Mouse (Mus musculus) limb, embryonic 11.5 days (tissue): ENCODE measurements around the gene Dkk1. TPM values are rescaled to one million over a fixed set of nuclear protein-coding genes. Genes with fewer than 3 reads are reported as not detected.

ENCODE experiments used
- ATAC-seq: fragments of 200-750 bp; cut with Nextera tagmentation; 2 replicates; pipeline ENCODE4 v1.8.0; 2017; ENCODE audit warnings: low read depth; ENCODE audit not compliant: insufficient number of reproducible peaks, low FRiP score, low TSS enrichment
- DNase-seq: peaks from one replicate; pipeline ENCODE4 v3.0.0-alpha.2; 2015; ENCODE audit warnings: low spot score
- H3K27ac ChIP-seq: fragments of 300-500 bp; sonication (generic); replicated peaks from 2 replicates; pipeline ENCODE4 v1.5.1; 2014; ENCODE audit warnings: low read depth, mild to moderate bottlenecking, low read length
- H3K27me3 ChIP-seq: fragments of 300-500 bp; sonication (generic); 2 replicates; pipeline ENCODE4 v1.6.1; 2014; ENCODE audit warnings: mild to moderate bottlenecking, low read length, mixed read lengths; ENCODE audit not compliant: control insufficient read depth, insufficient read depth
- H3K36me3 ChIP-seq: fragments of 300-500 bp; sonication (generic); 2 replicates; pipeline ENCODE4 v1.6.1; 2014; ENCODE audit warnings: mild to moderate bottlenecking, low read length, moderate library complexity, mixed read lengths; ENCODE audit not compliant: control insufficient read depth, insufficient read depth
- H3K4me1 ChIP-seq: fragments of 300-500 bp; sonication (generic); 2 replicates; pipeline ENCODE4 v1.6.1; 2014; ENCODE audit warnings: low read length, mixed read lengths; ENCODE audit not compliant: control insufficient read depth, insufficient read depth
- H3K4me2 ChIP-seq: fragments of 300-500 bp; sonication (generic); 2 replicates; pipeline ENCODE4 v1.6.1; 2014; ENCODE audit warnings: low read depth, mild to moderate bottlenecking, moderate library complexity; ENCODE audit not compliant: severe bottlenecking
- H3K4me3 ChIP-seq: fragments of 300-500 bp; sonication (generic); 2 replicates; pipeline ENCODE4 v1.5.1; 2014; ENCODE audit warnings: low read depth, low read length
- H3K9ac ChIP-seq: fragments of 300-500 bp; sonication (generic); 2 replicates; pipeline ENCODE4 v1.6.1; 2014; ENCODE audit warnings: mild to moderate bottlenecking, low read length
- H3K9me3 ChIP-seq: fragments of 300-500 bp; sonication (generic); 2 replicates; pipeline ENCODE4 v1.6.1; 2016; ENCODE audit warnings: low read length; ENCODE audit not compliant: control insufficient read depth
- whole genome bisulfite sequencing: fragments of 180-500 bp; shearing (Covaris S2); extraction: QIAGEN DNeasy Blood & Tissue Kit; methylation state at CpG from one replicate; pipeline ENCODE4 v1.1.7; 2014; 5-methylcytosine and 5-hydroxymethylcytosine counted together
- polyA plus RNA-seq: library from polyadenylated mRNA; unstranded; fragments of >200 nt; fragmentation: Nextera tagmentation; extraction: Ambion mirVana; gene quantifications from 2 replicates; pipeline ENCODE4 v1.2.1, GENCODE M21; 2014

The Dkk1 gene
- 8.4 and 8.8 TPM in 2 replicates for polyA plus RNA-seq

DNA sequence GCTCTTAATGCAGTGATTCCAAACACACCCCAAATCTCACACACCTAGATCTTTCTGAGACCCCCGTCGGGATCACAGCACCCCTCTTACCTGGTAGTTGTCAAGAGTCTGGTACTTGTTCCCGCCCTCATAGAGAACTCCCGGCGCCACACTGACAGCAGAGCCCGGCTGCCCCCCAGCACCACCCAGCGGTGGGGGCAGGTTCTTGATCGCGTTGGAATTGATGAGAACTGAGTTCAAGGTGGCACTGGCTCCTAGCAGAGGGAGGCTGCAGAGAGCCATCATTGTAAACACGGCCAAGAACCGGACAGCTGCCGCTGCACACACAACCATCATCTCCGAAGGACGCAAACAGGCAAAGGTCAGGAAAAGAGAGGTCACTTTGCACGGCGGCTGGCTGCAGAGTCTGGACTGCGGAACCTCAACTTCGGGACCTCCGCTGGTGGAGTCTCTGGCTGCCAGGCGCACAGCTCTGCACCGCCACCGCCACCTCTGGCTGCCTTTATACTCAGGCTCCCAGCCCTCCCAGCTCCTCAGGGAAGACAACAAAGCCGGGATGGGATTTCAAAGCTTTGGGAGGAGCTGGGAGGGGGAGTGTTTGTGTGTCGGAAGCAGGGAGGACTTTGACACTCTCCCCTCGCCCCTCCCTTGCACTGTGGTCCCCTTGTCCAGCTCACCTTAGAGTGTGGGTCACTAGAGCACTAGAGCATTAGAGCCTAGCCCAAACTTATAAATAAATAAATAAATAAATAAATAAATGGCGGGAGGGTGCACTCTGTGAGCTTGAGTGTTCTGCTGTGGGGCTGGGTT lies at the start of gene Dkk1:
TSS of gene Dkk1 (minus strand) at position 622 of the 810 bp plus-strand sequence.
- peak; percentile 83 for DNase-seq
- Histone ChIP-seq H3K9me3 (no peaks in the 10 kb centered on the region), H3K27me3 (peaks cover 8% of the 10 kb centered on the region), H3K4me2 (peak within 1 kb of the TSS; percentile 71), H3K4me3 (peak within 1 kb of the TSS; percentile 31), H3K36me3 (no peaks in the 10 kb centered on the region), H3K27ac (no peak within 1 kb of the TSS), H3K9ac (peak within 1 kb of the TSS; percentile 22; the same call in 1 of the 2 replicates), H3K4me1 (no peaks in the 10 kb centered on the region)
- under 1% methylated on average over 26 of the region's 26 CpGs for WGBS
- peak; percentile 78; the same call in 1 of the 2 replicates for ATAC-seq

DNA sequence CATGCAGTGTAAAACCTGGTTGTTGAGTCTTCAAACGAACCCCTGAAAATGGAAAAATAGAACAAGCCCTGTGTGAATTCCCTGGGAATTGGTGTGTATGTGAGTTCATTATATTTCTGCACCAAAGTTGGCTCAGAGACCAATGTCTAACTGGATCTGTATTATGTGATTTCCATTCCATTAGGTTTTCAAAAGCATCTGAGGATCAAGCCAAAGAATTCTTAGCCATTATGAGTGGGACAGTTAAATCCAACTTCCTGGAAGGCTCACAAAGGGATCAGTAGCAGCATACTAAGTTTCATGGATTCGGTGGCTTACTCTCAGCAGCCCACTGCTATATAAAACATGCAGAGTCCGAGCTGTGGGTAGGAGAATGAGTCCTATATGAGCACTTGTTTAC lies 36.9 kb upstream of the Dkk1 start:
- ATAC-seq, result no peak
- 87% methylated on average over 3 of the region's 3 CpGs for WGBS

DNA sequence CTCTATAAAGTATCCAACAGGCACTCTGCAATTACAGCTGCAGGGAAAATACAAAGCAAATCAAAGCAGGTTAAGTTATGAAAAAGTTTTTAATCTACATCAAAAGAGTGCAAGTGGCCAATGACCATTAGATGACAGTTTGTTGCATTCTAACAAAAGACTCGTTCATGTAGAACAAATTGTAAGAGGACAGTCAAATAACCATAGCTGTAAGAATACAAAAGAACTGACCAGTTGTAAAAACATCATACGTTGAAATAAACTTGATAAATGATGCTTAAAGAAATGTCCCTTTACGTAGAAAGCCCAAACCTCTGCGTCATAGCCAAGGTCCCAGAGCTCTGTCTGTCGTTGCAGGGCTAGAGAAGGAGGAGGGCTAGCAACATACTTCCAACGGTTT lies 15.1 kb upstream of the Dkk1 start:
- WGBS, result 77% methylated on average over 6 of the region's 6 CpGs
- no peak for ATAC-seq

More for the DNA sequence above, 36.9 kb upstream of the Dkk1 start:
- Histone ChIP-seq H3K4me3 (no peak overlapping the region), H3K4me1 (no peaks in the 10 kb centered on the region), H3K9me3 (no peaks in the 10 kb centered on the region), H3K27me3 (no peaks in the 10 kb centered on the region), H3K27ac (no peak overlapping the region), H3K9ac (no peak overlapping the region), H3K36me3 (no peaks in the 10 kb centered on the region), H3K4me2 (no peak overlapping the region)
- DNase-seq, result no peak

DNA sequence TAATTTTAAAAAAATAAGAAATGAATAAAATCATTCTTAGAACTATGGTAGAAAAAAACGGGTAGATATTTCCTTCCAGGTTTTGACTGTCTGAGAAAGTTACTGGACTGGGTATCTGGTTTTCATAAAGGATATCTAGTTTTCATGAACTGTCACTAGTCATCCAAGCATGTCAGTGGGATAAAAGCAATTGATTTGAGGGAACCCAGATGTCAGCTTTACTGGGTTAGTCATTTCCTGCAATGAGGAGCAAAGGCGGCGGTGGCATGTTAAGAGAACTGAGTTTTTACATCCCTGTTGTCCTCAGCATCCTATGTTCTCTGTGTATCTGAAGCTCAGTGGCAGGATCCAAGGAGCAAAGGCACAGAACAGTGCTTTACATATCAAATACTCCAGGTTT lies 14.4 kb upstream of the Dkk1 start:
- Histone ChIP-seq H3K9ac (no peak overlapping the region), H3K9me3 (no peaks in the 10 kb centered on the region), H3K4me1 (no peaks in the 10 kb centered on the region), H3K27ac (no peak overlapping the region), H3K36me3 (no peaks in the 10 kb centered on the region), H3K4me3 (no peak overlapping the region), H3K27me3 (no peaks in the 10 kb centered on the region), H3K4me2 (no peak overlapping the region)
- 59% methylated on average over 3 of the region's 3 CpGs for WGBS
- ATAC-seq, result no peak
- DNase-seq, result no peak

More for the DNA sequence above, 15.1 kb upstream of the Dkk1 start:
- H3K4me3 ChIP-seq, result no peak overlapping the region
- no peaks in the 10 kb centered on the region for H3K27me3 ChIP-seq
- H3K36me3 ChIP-seq, result no peaks in the 10 kb centered on the region
- DNase-seq, result no peak
- H3K9ac ChIP-seq, result no peak overlapping the region
- H3K9me3 ChIP-seq, result no peaks in the 10 kb centered on the region
- H3K4me1 ChIP-seq, result no peaks in the 10 kb centered on the region
- no peak overlapping the region for H3K4me2 ChIP-seq
- no peak overlapping the region for H3K27ac ChIP-seq

DNA sequence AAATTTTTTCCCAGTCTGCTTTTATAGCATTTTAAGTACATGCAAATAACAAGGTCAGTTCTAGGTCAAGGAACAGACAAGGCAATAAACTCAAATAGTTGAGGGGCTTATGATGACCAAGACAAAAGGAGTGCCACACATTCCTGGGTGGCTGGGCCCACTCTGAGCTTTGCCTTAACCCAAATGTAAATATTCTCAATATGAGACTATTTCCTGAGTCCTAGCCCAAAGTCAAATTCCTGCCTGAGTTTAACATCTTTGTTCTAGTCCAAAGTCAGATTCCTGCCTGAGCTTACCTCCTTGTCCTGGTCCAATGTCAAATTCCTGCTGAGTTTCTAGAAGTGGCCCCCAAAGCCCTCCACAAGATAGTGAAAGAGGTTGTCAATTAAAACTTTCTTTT lies 8.6 kb upstream of the Dkk1 start:
- Histone ChIP-seq H3K9me3 (no peaks in the 10 kb centered on the region), H3K9ac (no peak overlapping the region), H3K27me3 (no peaks in the 10 kb centered on the region), H3K27ac (no peak overlapping the region), H3K4me2 (no peak overlapping the region), H3K4me1 (no peaks in the 10 kb centered on the region), H3K4me3 (no peak overlapping the region), H3K36me3 (no peaks in the 10 kb centered on the region)
- DNase-seq (no peak), ATAC-seq (no peak)

DNA sequence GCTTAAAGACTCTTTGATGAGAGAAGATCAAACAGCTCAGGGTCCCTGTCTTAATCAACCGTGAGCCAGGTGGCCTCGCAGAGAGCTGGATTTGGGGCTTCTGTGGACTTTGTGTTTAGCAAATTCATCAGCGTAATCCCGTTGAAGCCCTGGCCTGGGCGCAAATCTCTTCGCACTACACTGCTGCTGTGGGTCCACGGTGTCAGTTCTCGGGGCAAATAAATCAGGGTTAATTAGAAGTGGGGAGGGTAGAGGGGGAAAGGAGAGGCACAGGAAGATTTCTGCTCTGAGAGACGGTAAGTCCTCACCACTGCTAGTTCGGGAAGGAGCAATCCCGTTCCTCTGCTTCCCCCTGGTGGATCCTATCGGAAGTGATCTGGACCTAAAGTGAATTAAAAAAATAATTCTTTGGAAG lies 5.0 kb upstream of the Dkk1 start:
- DNase-seq (peak; percentile 86), ATAC-seq (no peak; the same call in 1 of the 2 replicates)
- Histone ChIP-seq H3K27me3 (peaks cover 3% of the 10 kb centered on the region; the same call in 1 of the 2 replicates), H3K4me1 (no peaks in the 10 kb centered on the region), H3K4me3 (no peak overlapping the region), H3K9ac (no peak overlapping the region), H3K4me2 (peak overlapping the region; percentile 43; the same call in 1 of the 2 replicates), H3K9me3 (no peaks in the 10 kb centered on the region), H3K27ac (no peak overlapping the region), H3K36me3 (no peaks in the 10 kb centered on the region)
- under 1% methylated on average over 12 of the region's 12 CpGs for WGBS

DNA sequence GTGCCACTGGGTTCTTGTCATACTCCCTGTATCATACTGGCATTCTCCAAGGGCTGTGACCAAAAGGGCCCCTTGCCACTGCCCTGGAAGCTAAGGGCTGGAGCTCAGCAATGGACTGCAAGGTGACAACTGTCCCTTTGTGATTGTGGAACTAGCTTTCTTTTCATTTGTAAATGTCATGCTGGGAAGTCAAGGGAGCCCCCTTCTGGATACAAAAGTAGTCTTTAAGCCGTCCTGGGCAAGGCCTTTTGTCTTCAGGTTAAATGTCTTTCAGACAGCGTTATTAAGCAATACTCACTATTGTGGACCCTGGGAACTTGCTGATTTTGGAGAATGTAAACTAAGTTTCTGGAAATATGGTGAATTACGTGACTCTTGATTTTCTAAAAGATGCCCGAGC lies 4.3 kb upstream of the Dkk1 start:
- Histone ChIP-seq H3K27me3 (peaks cover 5% of the 10 kb centered on the region), H3K4me2 (no peak overlapping the region), H3K4me3 (no peak overlapping the region), H3K4me1 (no peaks in the 10 kb centered on the region), H3K36me3 (no peaks in the 10 kb centered on the region), H3K9ac (no peak overlapping the region), H3K9me3 (no peaks in the 10 kb centered on the region), H3K27ac (no peak overlapping the region)
- WGBS, result 8% methylated on average over 4 of the region's 4 CpGs
- no peak for ATAC-seq
- no peak for DNase-seq

DNA sequence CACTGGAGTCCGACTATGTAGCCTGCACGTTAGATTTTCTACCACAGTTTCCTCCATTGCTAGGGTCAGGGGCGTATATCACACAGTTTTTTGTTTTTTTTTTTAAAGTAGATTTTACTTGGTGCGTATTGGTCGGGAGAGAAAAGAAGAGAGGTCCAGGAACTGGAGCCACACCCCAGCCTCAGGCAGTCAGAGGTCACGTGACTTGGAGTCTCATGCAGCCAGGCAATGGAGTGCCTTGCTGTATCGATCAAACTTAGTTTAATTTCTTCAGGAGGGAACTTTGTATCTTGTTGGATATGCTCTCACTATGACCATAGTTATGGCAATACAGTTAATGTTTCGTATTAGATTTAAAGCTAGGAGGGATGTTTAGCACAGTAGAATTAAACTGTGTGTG lies 2.8 kb upstream of the Dkk1 start:
- Histone ChIP-seq H3K4me3 (no peak overlapping the region), H3K4me2 (no peak overlapping the region), H3K27ac (no peak overlapping the region), H3K36me3 (no peaks in the 10 kb centered on the region), H3K4me1 (no peaks in the 10 kb centered on the region), H3K9ac (no peak overlapping the region), H3K27me3 (peaks cover 8% of the 10 kb centered on the region), H3K9me3 (no peaks in the 10 kb centered on the region)
- WGBS, result 69% methylated on average over 8 of the region's 8 CpGs
- ATAC-seq (no peak), DNase-seq (no peak)
